Mouse (Mus musculus) megakaryocyte, embryonic 14.5 days (primary cell): ENCODE measurements around the gene Grap2. TPM values are rescaled to one million over a fixed set of nuclear protein-coding genes. Genes with fewer than 3 reads are reported as not detected.

Source experiments
- H3K27me3 ChIP-seq: replicated peaks from 2 replicates; pipeline ENCODE3; 2012; ENCODE audit warnings: inconsistent platforms
- H3K36me3 ChIP-seq: replicated peaks from 2 replicates; pipeline ENCODE3; 2012; ENCODE audit warnings: low read length, inconsistent platforms, mixed read lengths
- H3K4me1 ChIP-seq: 2 replicates; pipeline ENCODE4 v1.6.1; 2012; ENCODE audit warnings: inconsistent platforms
- H3K4me3 ChIP-seq: replicated peaks from 2 replicates; pipeline ENCODE3; 2012; ENCODE audit warnings: moderate library complexity, mild to moderate bottlenecking, inconsistent platforms
- H3K9me3 ChIP-seq: 2 replicates; pipeline ENCODE4 v1.6.1; 2012; ENCODE audit warnings: inconsistent platforms
- FLI1 ChIP-seq: IDR thresholded peaks from 2 replicates; pipeline ENCODE4 v1.6.1; 2012; ENCODE audit warnings: low read length, inconsistent platforms, mixed read lengths
- GATA1 ChIP-seq: IDR thresholded peaks from 3 replicates; pipeline ENCODE4 v1.6.1; 2012; ENCODE audit warnings: mixed read lengths, low read length, inconsistent platforms, borderline replicate concordance
- polyA plus RNA-seq: library from polyadenylated mRNA; stranded (reverse); fragments of >175 nt; gene quantifications from 2 replicates; pipeline ENCODE4 v1.2.3, GENCODE M21; 2012; ENCODE audit warnings: low replicate concordance; ENCODE audit not compliant: insufficient read depth

Grap2 gene
- polyA plus RNA-seq, 1 experiment = 136 TPM

DNA sequence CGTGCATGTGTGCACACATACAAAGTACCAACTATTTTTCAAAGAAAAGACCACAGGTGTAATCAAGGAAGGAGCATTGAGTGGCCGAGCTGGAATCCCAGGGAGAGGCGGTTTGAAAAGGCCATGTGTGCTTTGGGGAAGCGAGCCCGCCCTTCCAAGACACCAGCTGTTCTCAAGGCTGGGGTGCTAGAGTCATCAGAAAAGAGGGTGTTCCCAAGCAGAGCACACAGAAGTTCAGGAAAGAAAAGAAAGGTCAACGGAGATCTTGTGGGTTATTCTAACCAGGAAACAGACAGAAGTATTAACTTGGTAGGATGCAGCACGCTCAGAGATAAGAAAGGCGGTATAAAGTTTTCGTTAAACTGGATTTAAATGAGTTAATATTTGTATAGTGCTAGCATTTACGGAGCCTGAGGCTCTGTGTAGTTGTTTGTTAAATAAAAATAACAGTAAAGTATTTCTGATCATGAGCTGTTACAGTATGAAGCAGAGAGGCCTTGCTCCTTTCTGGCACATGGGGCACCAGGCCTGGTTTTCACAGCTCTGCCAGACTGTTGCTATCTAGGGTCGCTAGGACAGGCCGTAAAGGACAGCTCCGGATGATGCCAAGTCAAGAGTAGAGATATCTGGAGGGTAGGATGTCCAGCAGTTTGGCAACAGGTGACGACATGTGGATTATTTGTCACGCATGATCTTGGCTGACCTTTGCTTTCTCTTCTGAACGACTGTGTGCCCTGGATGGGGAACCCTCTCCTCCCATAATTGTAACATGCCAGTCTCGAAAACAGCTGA lies 72.8 kb downstream of the Grap2 start:
- Histone ChIP-seq H3K4me3 (no peak overlapping the region), H3K27me3 (peaks cover 9% of the 10 kb centered on the region), H3K4me1 (peaks cover 70% of the 10 kb centered on the region), H3K36me3 (peaks cover 99% of the 10 kb centered on the region), H3K9me3 (peaks cover 5% of the 10 kb centered on the region; the same call in 1 of the 2 replicates)
- TF ChIP-seq GATA1 (no peak), FLI1 (no peak)

DNA sequence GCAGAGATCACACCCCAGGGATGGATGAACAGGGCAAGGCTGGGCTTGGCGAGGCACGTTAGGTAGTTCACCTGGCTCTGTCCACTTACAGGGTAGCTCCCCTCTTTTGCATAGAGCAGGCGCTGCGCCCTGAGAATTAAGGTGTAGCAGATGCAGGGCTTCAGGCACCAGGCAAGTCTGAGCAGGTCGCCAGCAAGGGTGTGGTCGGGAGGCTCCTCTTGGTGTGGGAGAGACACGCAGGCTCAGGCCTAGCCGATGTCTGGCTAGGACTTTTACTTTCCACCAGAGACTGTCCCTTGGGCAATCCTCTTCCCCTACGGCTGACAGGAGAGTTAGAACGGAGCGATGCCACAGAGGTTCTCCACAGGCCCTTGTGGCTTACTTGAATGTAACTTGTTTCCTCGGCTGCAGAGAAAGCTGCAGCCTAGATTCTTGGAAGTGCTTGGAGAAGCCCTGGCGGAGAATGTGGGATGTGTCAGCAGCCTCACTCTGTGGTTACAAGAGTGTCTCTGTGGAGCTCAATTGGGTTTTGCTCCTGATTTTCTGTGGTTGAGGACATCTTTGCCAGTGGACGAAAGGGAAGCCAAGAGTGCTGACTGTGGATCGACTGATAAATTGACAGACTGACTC lies 76.7 kb downstream of the Grap2 start:
- Histone ChIP-seq H3K27me3 (peaks cover 11% of the 10 kb centered on the region), H3K36me3 (peaks cover 78% of the 10 kb centered on the region), H3K9me3 (0 out of 2 replicates have a peak, but pooled peaks cover 6% of the 10 kb centered on the region), H3K4me1 (peaks cover 56% of the 10 kb centered on the region), H3K4me3 (no peak overlapping the region)
- TF ChIP-seq GATA1 (no peak), FLI1 (no peak)

DNA sequence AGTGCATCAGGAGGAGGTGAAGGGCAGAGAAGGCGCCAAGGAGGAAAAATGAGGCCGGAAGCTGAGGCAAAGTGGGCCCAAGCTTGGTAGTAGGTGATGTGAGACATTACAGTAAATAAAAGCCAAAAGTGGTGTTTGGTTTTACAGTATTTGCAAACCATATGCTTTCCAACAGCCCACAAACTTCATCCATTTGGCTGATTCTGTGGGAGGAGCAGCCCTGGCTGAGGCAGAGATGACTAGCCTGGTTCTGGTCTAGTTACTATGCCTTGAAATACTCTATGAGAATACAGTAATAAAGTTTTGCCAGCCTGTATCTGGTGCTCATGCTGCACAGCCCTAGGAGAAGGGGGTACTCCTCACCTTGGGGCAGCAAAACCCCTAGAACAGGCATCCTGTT lies 78.0 kb downstream of the Grap2 start:
- TF ChIP-seq FLI1 (no peak), GATA1 (no peak)
- no peak overlapping the region for H3K4me3 ChIP-seq
- peaks cover 58% of the 10 kb centered on the region for H3K4me1 ChIP-seq
- H3K9me3 ChIP-seq = 0 out of 2 replicates have a peak, but pooled peaks cover 6% of the 10 kb centered on the region
- H3K36me3 ChIP-seq = peaks cover 65% of the 10 kb centered on the region
- H3K27me3 ChIP-seq = peaks cover 21% of the 10 kb centered on the region

DNA sequence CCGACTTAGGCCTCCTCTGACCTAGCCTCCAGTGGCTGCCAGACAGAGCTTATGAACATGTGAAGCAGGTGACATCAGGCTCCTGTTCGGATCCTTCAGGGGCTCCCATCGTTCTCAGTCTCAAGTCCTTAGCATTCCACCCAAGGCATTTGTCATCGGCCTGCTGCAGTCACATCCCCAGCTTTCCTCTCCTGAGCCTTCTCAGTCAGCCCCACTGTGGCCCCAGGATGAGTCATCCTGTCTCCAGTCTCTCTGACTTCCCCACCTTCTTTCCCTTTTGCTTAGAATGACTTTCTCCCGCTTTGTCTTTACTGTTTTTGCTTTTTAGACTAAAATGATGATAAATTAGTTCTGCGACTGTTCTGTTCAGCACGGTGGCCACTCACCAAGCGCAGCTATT lies 81.5 kb downstream of the Grap2 start:
- Histone ChIP-seq H3K36me3 (peaks cover 31% of the 10 kb centered on the region), H3K27me3 (peaks cover 32% of the 10 kb centered on the region), H3K4me3 (peak overlapping the region; percentile 29), H3K9me3 (0 out of 2 replicates have a peak, but pooled peaks cover 6% of the 10 kb centered on the region), H3K4me1 (peaks cover 34% of the 10 kb centered on the region)
- TF ChIP-seq GATA1 = no peak
- TF ChIP-seq FLI1 = no peak

DNA sequence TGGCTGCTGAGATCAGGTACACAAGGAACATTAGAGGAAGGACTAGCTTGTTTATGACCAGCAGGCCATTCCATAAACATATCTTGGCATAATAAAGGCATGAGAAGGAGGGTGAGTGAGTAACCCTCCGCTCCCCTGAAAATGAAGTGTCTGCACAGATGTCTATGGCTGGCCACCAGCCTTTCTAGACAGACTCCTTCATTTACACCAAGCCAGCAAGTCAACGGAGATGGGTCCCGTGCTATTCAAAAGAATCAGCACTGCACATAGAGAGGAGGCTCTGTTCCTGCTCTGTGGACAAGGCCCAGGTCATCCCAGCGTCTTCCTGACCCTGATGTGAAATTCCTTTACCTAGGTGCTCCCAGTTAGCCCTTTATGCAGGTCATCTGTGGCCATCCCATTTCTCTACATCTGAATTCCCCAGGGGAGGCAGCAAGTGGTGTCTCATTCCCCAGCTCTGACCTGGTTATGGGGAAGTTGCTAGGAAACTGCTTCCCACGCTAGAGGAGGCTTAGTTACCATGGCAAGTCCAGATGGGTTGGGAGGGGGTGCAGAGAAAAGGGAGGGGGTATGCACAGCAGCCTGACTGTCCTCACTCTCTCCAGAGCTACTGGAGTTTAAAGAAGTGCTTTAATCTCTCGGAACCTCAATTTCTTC lies 86.5 kb downstream of the Grap2 start:
- TF ChIP-seq GATA1 = no peak
- TF ChIP-seq FLI1 = no peak
- Histone ChIP-seq H3K4me1 (peaks cover 7% of the 10 kb centered on the region), H3K9me3 (peaks cover 5% of the 10 kb centered on the region; the same call in 1 of the 2 replicates), H3K4me3 (no peak overlapping the region), H3K27me3 (peaks cover 71% of the 10 kb centered on the region), H3K36me3 (no peaks in the 10 kb centered on the region)

DNA sequence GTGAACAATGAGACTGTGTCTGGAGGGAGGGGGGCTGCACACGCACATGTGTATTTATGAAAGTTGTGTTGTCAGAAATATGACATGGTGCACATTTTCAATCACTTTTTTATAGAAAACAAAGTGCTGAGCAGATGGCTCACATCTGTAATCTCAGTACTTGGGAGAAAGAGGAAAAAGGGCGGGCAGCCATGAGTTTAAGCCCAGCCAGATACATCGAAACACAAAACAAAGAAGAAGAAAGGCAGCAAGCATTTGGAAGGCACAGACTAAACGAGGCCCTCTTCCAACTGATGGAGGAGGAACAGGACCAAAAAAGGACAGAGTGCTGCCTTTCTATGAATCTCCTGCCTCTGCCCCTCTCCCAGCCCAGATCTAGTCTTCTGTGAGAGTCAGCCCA lies 88.6 kb downstream of the Grap2 start:
- Histone ChIP-seq H3K9me3 (peaks cover 5% of the 10 kb centered on the region; the same call in 1 of the 2 replicates), H3K27me3 (peaks cover 75% of the 10 kb centered on the region), H3K4me3 (no peak overlapping the region), H3K36me3 (no peaks in the 10 kb centered on the region), H3K4me1 (0 out of 2 replicates have a peak, but pooled peaks cover 3% of the 10 kb centered on the region)
- TF ChIP-seq FLI1 = no peak
- no peak for TF ChIP-seq GATA1

DNA sequence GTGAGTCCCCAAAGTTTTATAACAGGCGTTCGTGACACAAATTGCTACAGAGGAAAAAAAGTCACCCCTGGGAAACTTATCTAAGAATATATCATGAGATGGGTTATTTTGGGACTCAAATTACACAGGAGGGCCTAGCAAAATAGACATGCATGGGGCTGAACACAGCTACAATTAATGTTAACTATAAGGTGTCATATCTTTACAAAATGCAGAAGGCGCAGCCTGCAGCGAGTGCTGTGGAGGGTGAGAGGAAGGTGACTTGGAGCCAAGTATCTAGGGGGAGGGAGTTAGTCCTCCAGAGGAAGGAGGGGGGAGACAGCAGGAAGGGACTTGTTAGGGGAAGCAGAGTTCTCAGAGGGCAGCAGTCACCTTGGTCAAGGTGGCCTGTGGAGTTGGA lies 92.0 kb downstream of the Grap2 start:
- Histone ChIP-seq H3K4me1 (peaks cover 8% of the 10 kb centered on the region; the same call in 1 of the 2 replicates), H3K36me3 (no peaks in the 10 kb centered on the region), H3K27me3 (peaks cover 59% of the 10 kb centered on the region), H3K9me3 (peaks cover 22% of the 10 kb centered on the region), H3K4me3 (no peak overlapping the region)
- TF ChIP-seq GATA1 (no peak), FLI1 (no peak)

DNA sequence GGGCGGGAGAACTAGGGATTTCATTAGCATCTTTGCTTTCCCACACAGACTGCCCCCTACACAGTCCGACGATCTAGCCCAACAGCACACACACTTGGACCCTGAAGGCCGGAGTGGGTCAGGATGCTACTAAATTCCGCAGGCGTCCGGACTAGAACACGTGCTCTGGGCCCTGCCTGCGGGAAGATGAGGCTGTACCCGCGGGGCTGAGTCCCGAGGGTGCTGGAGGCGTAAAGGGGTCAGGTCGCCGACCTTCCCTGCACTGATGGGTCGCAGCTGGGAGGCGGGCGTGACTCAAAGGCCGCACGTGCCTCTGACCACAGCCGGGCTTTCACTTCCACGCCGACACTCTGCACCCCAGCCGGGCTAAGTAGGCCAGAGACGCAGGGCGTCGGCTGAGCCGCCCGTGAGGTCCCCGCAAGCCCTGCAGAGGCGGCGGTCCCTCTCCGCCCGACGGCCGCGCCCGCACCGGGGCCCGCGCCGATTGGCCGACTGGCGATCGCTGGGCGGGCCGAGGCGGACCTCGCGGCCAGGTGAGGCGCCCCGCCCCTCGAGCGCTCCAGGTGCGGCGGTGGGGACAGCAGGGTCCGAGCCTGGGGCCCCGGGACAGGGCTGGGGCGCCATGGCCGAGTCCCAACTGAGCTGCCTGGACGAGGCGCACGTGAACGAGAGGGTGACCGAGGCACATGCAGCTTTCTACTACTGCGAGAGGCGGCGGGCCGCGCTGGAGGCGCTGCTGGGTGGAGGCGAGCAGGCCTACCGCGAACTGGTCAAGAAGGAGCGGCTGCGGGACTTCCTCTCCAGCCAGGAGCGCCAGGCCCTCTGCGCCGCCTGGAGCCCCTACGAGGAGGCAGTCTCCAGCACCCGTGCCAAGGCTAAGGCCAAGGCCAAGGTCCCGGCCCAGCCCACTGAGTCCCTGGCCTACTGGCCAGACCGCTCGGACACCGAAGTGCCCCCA lies 99.2 kb downstream of the Grap2 start, which contains the start of gene Fam83f:
TSS of gene Fam83f (plus strand) at position 553 of the 958 bp plus-strand sequence.
- H3K4me3 ChIP-seq = peak within 1 kb of the TSS; percentile 81
- no peaks in the 10 kb centered on the region for H3K36me3 ChIP-seq
- peaks cover 49% of the 10 kb centered on the region for H3K4me1 ChIP-seq
- TF ChIP-seq FLI1 = no peak
- TF ChIP-seq GATA1 = no peak
- H3K9me3 ChIP-seq = peaks cover 23% of the 10 kb centered on the region
- H3K27me3 ChIP-seq = peaks cover 50% of the 10 kb centered on the region

DNA sequence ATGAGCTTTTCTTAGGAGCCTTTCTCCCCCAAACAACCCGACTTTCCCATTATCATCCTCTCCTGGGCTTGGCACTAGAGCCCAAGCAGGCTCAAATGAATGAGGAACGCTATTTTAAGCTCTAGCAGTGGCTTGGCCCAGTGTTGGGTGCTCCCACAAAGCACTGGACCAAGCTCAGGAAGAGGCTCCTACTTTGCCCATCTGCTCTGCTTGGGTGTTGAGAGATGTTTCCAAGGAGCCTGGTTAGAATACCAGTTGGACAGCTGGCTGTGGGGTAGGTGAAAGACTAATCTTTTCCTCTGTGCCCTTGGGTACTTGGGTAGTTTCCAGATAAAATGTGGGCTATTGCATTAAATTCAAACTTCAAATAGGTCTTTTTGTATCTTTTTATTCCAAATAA lies 100.4 kb downstream of the Grap2 start:
- Histone ChIP-seq H3K27me3 (peaks cover 61% of the 10 kb centered on the region), H3K36me3 (no peaks in the 10 kb centered on the region), H3K4me3 (no peak overlapping the region), H3K9me3 (peaks cover 12% of the 10 kb centered on the region; the same call in 1 of the 2 replicates), H3K4me1 (peaks cover 55% of the 10 kb centered on the region)
- no peak for TF ChIP-seq GATA1
- TF ChIP-seq FLI1 = no peak
